Mouse (Mus musculus) olfactory bulb, adult 2 months (tissue): ENCODE data around the gene Srsf4.

Source experiments
- CTCF ChIP-seq: fragments of 200-500 bp; IDR thresholded peaks from 2 replicates; pipeline ENCODE4 v1.5.1; 2012; ENCODE audit warnings: low read depth, mild to moderate bottlenecking, low read length, moderate library complexity; ENCODE audit not compliant: insufficient read depth
- POLR2A ChIP-seq: fragments of 200-500 bp; IDR thresholded peaks from 2 replicates; pipeline ENCODE4 v1.6.1; 2012; ENCODE audit warnings: mild to moderate bottlenecking, low read depth, low read length, moderate library complexity; ENCODE audit not compliant: insufficient read depth

- no peak for TF ChIP-seq CTCF
- no peak for TF ChIP-seq POLR2A
These were observed 41.8 kb upstream of the Srsf4 start for GRCm38 (mm10) chr4:131831546-131832045.
